Mouse (Mus musculus): ENCODE measurements at regions not wholly inside any gene's neighbourhood (a gene's known extent, or its start where the extent isn't known, plus 50 kb on each side); places are given as distances from the start of the nearest gene placed in this dataset. TPM values are rescaled to one million over a fixed set of nuclear protein-coding genes. Genes with fewer than 3 reads are reported as not detected.

DNA sequence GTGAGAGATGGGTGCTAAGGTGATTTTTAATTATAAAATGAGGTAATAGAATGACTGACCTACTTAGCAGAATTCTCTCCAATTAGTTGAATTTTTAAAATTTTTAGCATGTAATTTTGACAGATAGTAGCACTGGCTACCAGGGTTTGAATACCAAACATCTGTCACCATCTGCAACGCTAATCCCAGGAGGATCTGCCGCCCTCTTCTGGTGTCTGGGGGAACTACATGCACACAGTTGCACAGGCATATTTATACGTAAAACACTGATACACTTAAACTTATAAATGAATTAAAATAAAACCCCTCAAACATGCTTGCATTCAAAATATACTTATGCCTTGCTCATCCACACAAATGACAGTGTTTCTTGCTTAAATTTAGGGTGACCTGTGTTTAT is 316.1 kb upstream of the Adam34 start:
- Histone ChIP-seq H3K4me2 (ENCODE audit: low read length) (no peak overlapping the region), H3K36me3 (ENCODE audit: control insufficient read depth, insufficient read depth, low read length) (no peaks in the 10 kb centered on the region), H3K4me3 (ENCODE audit: low read depth, low read length) (no peak overlapping the region), H3K9me3 (ENCODE audit: control insufficient read depth, low read length) (no peaks in the 10 kb centered on the region), H3K27ac (ENCODE audit: low read depth) (no peak overlapping the region), H3K27me3 (replicated peaks; ENCODE audit: control insufficient read depth, insufficient read depth, low read length) (no peaks in the 10 kb centered on the region), H3K9ac (ENCODE audit: low read length) (no peak overlapping the region), H3K4me1 (replicated peaks; ENCODE audit: control insufficient read depth, insufficient read depth, low read length) (no peaks in the 10 kb centered on the region)
- ATAC-seq (replicated peaks; ENCODE audit: low FRiP score, low TSS enrichment, low read depth) (no peak), DNase-seq (ENCODE audit: low spot score) (peak; percentile 77)
- WGBS = 34% methylated on average over 3 of the region's 3 CpGs

GRCm38 (mm10) chr8:44024028-44024427 is 314.2 kb upstream of the Adam34 start:
- no peak overlapping the region for H3K9ac ChIP-seq (ENCODE audit: low read length)
- H3K36me3 ChIP-seq (ENCODE audit: control insufficient read depth, insufficient read depth, low read length) = no peaks in the 10 kb centered on the region
- H3K4me3 ChIP-seq (ENCODE audit: low read depth, low read length) = no peak overlapping the region
- no peak for ATAC-seq (replicated peaks; ENCODE audit: low FRiP score, low TSS enrichment, low read depth)
- H3K27ac ChIP-seq (ENCODE audit: low read depth) = no peak overlapping the region
- H3K4me1 ChIP-seq (replicated peaks; ENCODE audit: control insufficient read depth, insufficient read depth, low read length) = no peaks in the 10 kb centered on the region
- no peak for DNase-seq (ENCODE audit: low spot score)
- no peaks in the 10 kb centered on the region for H3K9me3 ChIP-seq (ENCODE audit: control insufficient read depth, low read length)
- no peaks in the 10 kb centered on the region for H3K27me3 ChIP-seq (replicated peaks; ENCODE audit: control insufficient read depth, insufficient read depth, low read length)
- H3K4me2 ChIP-seq (ENCODE audit: low read length) = no peak overlapping the region
- WGBS = 81% methylated on average over 3 of the region's 3 CpGs

Small RNAs in the stretch of these regions (microRNA-seq; reads per million reads assigned to microRNA genes)
- gene Gm24591 = not detected
